Mouse (Mus musculus): ENCODE measurements around the gene Slc30a5. TPM values are rescaled to one million over a fixed set of nuclear protein-coding genes. Genes with fewer than 3 reads are reported as not detected.
A peak's percentile ranks its signal among the peaks of the same experiment; 100 is the strongest.

The Slc30a5 gene
- polyA plus RNA-seq, 1 experiment from 2014 or later: 38.5 TPM

DNA sequence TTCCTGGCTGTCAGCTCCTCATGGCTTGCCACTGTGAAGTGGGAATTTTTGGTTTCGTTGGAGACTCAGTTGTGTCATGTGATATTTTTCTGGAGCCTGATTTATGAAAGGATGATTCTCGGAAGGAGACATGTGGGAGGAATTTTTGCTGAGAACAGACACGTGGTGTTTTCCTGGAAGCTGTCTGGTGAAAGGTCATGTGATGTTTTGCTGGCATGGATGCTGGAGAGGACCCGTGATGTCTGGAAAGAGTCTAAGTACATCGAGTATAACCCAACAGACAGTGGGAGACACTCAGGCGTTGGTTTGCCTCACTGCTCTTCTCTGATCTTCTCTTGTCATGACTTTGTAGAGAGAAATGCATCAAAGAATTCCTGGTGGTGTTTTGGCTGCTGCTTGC lies 8.5 kb upstream of the Slc30a5 start:
- H3K9me3 ChIP-seq (ENCODE audit: control insufficient read depth, low read length): peaks cover 5% of the 10 kb centered on the region; the same call in 1 of the 2 replicates
- no peak overlapping the region for H3K4me2 ChIP-seq (ENCODE audit: low read length)
- 73% methylated on average over 6 of the region's 6 CpGs for WGBS
- no peaks in the 10 kb centered on the region for H3K36me3 ChIP-seq (ENCODE audit: control insufficient read depth, insufficient read depth, low read length)
- no peak overlapping the region for H3K9ac ChIP-seq (ENCODE audit: low read length)
- no peaks in the 10 kb centered on the region for H3K27me3 ChIP-seq (ENCODE audit: control insufficient read depth, insufficient read depth, low read length)
- H3K27ac ChIP-seq (replicated peaks in 1 of 2; ENCODE audit: control insufficient read depth in 1 of 2, insufficient read depth in 1 of 2, low read depth in 2 of 2, low read length in 2 of 2): no peak overlapping the region
- ATAC-seq (ENCODE audit: insufficient number of reproducible peaks, insufficient read depth, low FRiP score, low read depth): no peak
- H3K4me1 ChIP-seq (ENCODE audit: control insufficient read depth in 2 of 2, insufficient read depth in 2 of 2, low read length in 2 of 2): no peaks in the 10 kb centered on the region
- H3K4me3 ChIP-seq (ENCODE audit: control insufficient read depth in 1 of 2, insufficient read depth in 1 of 2, low read depth in 1 of 2, low read length in 2 of 2): no peak overlapping the region

- ATAC-seq (ENCODE audit: insufficient number of reproducible peaks, insufficient read depth, low FRiP score, low read depth): no peak
- H3K4me1 ChIP-seq (ENCODE audit: control insufficient read depth in 2 of 2, insufficient read depth in 2 of 2, low read length in 2 of 2): peaks cover 3 to 17% of the 10 kb centered on the region in 2 experiments; a peak in 2 of 4 replicates
- no peak overlapping the region for H3K4me3 ChIP-seq (ENCODE audit: control insufficient read depth in 1 of 2, insufficient read depth in 1 of 2, low read depth in 1 of 2, low read length in 2 of 2)
- no peaks in the 10 kb centered on the region for H3K36me3 ChIP-seq (ENCODE audit: control insufficient read depth, insufficient read depth, low read length)
- H3K9me3 ChIP-seq (ENCODE audit: control insufficient read depth, low read length): no peaks in the 10 kb centered on the region
- H3K27ac ChIP-seq (replicated peaks in 1 of 2; ENCODE audit: control insufficient read depth in 1 of 2, insufficient read depth in 1 of 2, low read depth in 2 of 2, low read length in 2 of 2): no peak overlapping the region
- no peaks in the 10 kb centered on the region for H3K27me3 ChIP-seq (ENCODE audit: control insufficient read depth, insufficient read depth, low read length)
- no peak overlapping the region for H3K9ac ChIP-seq (ENCODE audit: low read length)
- H3K4me2 ChIP-seq (ENCODE audit: low read length): no peak overlapping the region
Observed at GRCm38 (mm10) chr13:100834777-100835176, 1.6 kb upstream of the Slc30a5 start.

- H3K27ac ChIP-seq (replicated peaks in 1 of 2; ENCODE audit: control insufficient read depth in 1 of 2, insufficient read depth in 1 of 2, low read depth in 2 of 2, low read length in 2 of 2): no peak overlapping the region
- peaks cover 3 to 17% of the 10 kb centered on the region in 2 experiments; a peak in 2 of 4 replicates for H3K4me1 ChIP-seq (ENCODE audit: control insufficient read depth in 2 of 2, insufficient read depth in 2 of 2, low read length in 2 of 2)
- ATAC-seq (ENCODE audit: insufficient number of reproducible peaks, insufficient read depth, low FRiP score, low read depth): no peak
- H3K9ac ChIP-seq (ENCODE audit: low read length): no peak overlapping the region
- H3K27me3 ChIP-seq (ENCODE audit: control insufficient read depth, insufficient read depth, low read length): no peaks in the 10 kb centered on the region
- H3K4me2 ChIP-seq (ENCODE audit: low read length): peak overlapping the region; percentile 83
- H3K9me3 ChIP-seq (ENCODE audit: control insufficient read depth, low read length): no peaks in the 10 kb centered on the region
- H3K36me3 ChIP-seq (ENCODE audit: control insufficient read depth, insufficient read depth, low read length): no peaks in the 10 kb centered on the region
- 50% methylated on average over 6 of the region's 6 CpGs for WGBS
- H3K4me3 ChIP-seq (ENCODE audit: control insufficient read depth in 1 of 2, insufficient read depth in 1 of 2, low read depth in 1 of 2, low read length in 2 of 2): peak overlapping the region in 1 of 2 experiments; percentile 99; a peak in 2 of 4 replicates
Observed at GRCm38 (mm10) chr13:100833640-100834002, 394 bp upstream of the Slc30a5 start.

DNA sequence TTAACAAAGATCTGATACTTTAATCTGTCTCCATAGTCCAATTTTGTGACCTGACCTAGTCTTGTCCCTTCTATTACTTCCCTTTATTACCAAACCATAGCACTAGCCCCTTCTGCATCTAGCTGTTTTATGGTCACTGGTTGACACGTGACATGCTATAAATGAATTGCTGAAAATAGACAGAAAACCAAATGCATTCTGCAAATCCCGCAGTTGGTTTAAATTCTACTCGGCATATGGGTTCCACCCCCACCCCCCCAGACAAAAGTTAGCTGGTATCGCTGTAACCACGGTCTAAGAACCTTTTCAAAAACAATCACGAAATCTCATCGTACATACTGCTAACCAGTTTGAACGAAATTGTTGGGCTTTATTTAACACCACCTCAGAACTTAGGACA lies 1.0 kb downstream of the Slc30a5 start:
- Histone ChIP-seq H3K9me3 (ENCODE audit: control insufficient read depth, low read length) (no peaks in the 10 kb centered on the region), H3K27ac (replicated peaks in 1 of 2; ENCODE audit: control insufficient read depth in 1 of 2, insufficient read depth in 1 of 2, low read depth in 2 of 2, low read length in 2 of 2) (peak overlapping the region; percentile 67 to 94; a peak in 3 of 4 replicates), H3K36me3 (ENCODE audit: control insufficient read depth, insufficient read depth, low read length) (peaks cover 12% of the 10 kb centered on the region), H3K4me3 (ENCODE audit: control insufficient read depth in 1 of 2, insufficient read depth in 1 of 2, low read depth in 1 of 2, low read length in 2 of 2) (peak overlapping the region; percentile 58 to 99), H3K4me1 (ENCODE audit: control insufficient read depth in 2 of 2, insufficient read depth in 2 of 2, low read length in 2 of 2) (peaks cover 3 to 17% of the 10 kb centered on the region in 2 experiments; a peak in 2 of 4 replicates), H3K27me3 (ENCODE audit: control insufficient read depth, insufficient read depth, low read length) (no peaks in the 10 kb centered on the region), H3K9ac (ENCODE audit: low read length) (peak overlapping the region; percentile 99), H3K4me2 (ENCODE audit: low read length) (peak overlapping the region; percentile 83)
- 1% methylated on average over 8 of the region's 8 CpGs for WGBS
- ATAC-seq (ENCODE audit: insufficient number of reproducible peaks, insufficient read depth, low FRiP score, low read depth): no peak

DNA sequence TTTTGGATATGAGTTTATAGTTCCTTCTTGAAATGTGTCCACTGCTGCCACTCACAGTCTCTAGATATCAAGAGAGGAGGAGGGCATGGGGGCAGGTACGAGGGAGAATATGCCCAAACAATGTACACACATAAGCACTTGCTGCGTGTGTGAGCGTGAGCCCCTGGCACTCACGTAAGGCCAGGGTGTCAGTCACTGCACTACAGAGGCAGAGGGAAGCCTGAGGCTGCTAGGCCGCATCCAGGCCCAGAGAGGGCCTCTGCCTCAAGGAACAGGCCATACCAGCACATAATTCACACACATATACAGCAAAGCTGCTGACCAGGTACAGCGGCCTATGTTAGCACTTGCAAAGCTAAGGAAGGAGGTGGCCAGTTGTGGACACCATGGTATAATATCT lies 2.1 kb downstream of the Slc30a5 start:
- Histone ChIP-seq H3K4me2 (ENCODE audit: low read length) (peak overlapping the region; percentile 83), H3K27ac (replicated peaks in 1 of 2; ENCODE audit: control insufficient read depth in 1 of 2, insufficient read depth in 1 of 2, low read depth in 2 of 2, low read length in 2 of 2) (no peak overlapping the region), H3K4me1 (ENCODE audit: control insufficient read depth in 2 of 2, insufficient read depth in 2 of 2, low read length in 2 of 2) (peaks cover 3 to 17% of the 10 kb centered on the region in 2 experiments; a peak in 2 of 4 replicates), H3K9ac (ENCODE audit: low read length) (no peak overlapping the region; the same call in 1 of the 2 replicates), H3K9me3 (ENCODE audit: control insufficient read depth, low read length) (no peaks in the 10 kb centered on the region), H3K36me3 (ENCODE audit: control insufficient read depth, insufficient read depth, low read length) (peaks cover 21% of the 10 kb centered on the region), H3K27me3 (ENCODE audit: control insufficient read depth, insufficient read depth, low read length) (no peaks in the 10 kb centered on the region), H3K4me3 (ENCODE audit: control insufficient read depth in 1 of 2, insufficient read depth in 1 of 2, low read depth in 1 of 2, low read length in 2 of 2) (no peak overlapping the region)
- 83% methylated on average over 6 of the region's 6 CpGs for WGBS
- ATAC-seq (ENCODE audit: insufficient number of reproducible peaks, insufficient read depth, low FRiP score, low read depth): no peak

- ATAC-seq (ENCODE audit: insufficient number of reproducible peaks, insufficient read depth, low FRiP score, low read depth): no peak
- WGBS: 92% methylated on average over 9 of the region's 9 CpGs
Observed at GRCm38 (mm10) chr13:100825627-100826410, 7.4 kb downstream of the Slc30a5 start.

DNA sequence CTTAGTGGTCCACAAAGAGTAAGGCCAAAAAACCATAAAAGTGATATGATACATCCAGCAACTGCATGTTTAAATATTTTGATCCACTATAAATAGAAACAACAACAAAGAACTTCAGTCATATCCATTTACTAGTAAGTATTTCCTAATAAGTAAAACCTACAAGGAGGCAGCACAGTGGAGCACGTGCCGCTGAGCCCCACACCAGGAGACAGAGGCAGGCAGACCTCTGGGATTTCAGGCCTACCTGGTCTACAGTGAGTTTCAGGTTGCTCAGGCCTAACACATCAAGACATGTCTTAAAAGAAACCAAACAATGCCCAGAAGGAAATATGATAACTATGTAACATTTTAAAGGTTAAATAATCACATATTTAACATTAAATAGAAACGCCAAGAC lies 8.3 kb downstream of the Slc30a5 start:
- Histone ChIP-seq H3K4me2 (ENCODE audit: low read length) (no peak overlapping the region), H3K27ac (replicated peaks in 1 of 2; ENCODE audit: control insufficient read depth in 1 of 2, insufficient read depth in 1 of 2, low read depth in 2 of 2, low read length in 2 of 2) (no peak overlapping the region), H3K9ac (ENCODE audit: low read length) (no peak overlapping the region), H3K36me3 (ENCODE audit: control insufficient read depth, insufficient read depth, low read length) (peaks cover 83% of the 10 kb centered on the region), H3K27me3 (ENCODE audit: control insufficient read depth, insufficient read depth, low read length) (no peaks in the 10 kb centered on the region), H3K4me1 (ENCODE audit: control insufficient read depth in 2 of 2, insufficient read depth in 2 of 2, low read length in 2 of 2) (no peaks in the 10 kb centered on the region), H3K9me3 (ENCODE audit: control insufficient read depth, low read length) (no peaks in the 10 kb centered on the region), H3K4me3 (ENCODE audit: control insufficient read depth in 1 of 2, insufficient read depth in 1 of 2, low read depth in 1 of 2, low read length in 2 of 2) (no peak overlapping the region)
- 86% methylated on average over 3 of the region's 3 CpGs for WGBS
- no peak for ATAC-seq (ENCODE audit: insufficient number of reproducible peaks, insufficient read depth, low FRiP score, low read depth)

More at GRCm38 (mm10) chr13:100825627-100826410, 7.4 kb downstream of the Slc30a5 start:
- H3K27me3 ChIP-seq (ENCODE audit: control insufficient read depth, insufficient read depth, low read length): no peaks in the 10 kb centered on the region
- H3K4me1 ChIP-seq (ENCODE audit: control insufficient read depth in 2 of 2, insufficient read depth in 2 of 2, low read length in 2 of 2): peaks cover 0 to 4% of the 10 kb centered on the region in 2 experiments; a peak in 1 of 4 replicates
- H3K9ac ChIP-seq (ENCODE audit: low read length): no peak overlapping the region
- no peak overlapping the region for H3K4me3 ChIP-seq (ENCODE audit: control insufficient read depth in 1 of 2, insufficient read depth in 1 of 2, low read depth in 1 of 2, low read length in 2 of 2)
- no peak overlapping the region for H3K4me2 ChIP-seq (ENCODE audit: low read length)
- H3K27ac ChIP-seq (replicated peaks in 1 of 2; ENCODE audit: control insufficient read depth in 1 of 2, insufficient read depth in 1 of 2, low read depth in 2 of 2, low read length in 2 of 2): no peak overlapping the region
- H3K9me3 ChIP-seq (ENCODE audit: control insufficient read depth, low read length): no peaks in the 10 kb centered on the region
- H3K36me3 ChIP-seq (ENCODE audit: control insufficient read depth, insufficient read depth, low read length): peaks cover 74% of the 10 kb centered on the region
